Mouse (Mus musculus) forebrain, postnatal 0 days (tissue): ENCODE data around the gene Gm28305. TPM values are rescaled to one million over a fixed set of nuclear protein-coding genes. Genes with fewer than 3 reads are reported as not detected.

Experiments used
- ATAC-seq: fragments of 200-750 bp; cut with Nextera tagmentation; 2 replicates; pipeline ENCODE4 v1.8.0; 2017; ENCODE audit warnings: mild to moderate bottlenecking, moderate library complexity
- DNase-seq: peaks from one replicate; pipeline ENCODE4 v3.0.0-alpha.2; 2015
- H3K27ac ChIP-seq: fragments of 300-500 bp; sonication (generic); 2 replicates; pipeline ENCODE4 v1.5.1; 2014; ENCODE audit warnings: low read depth, mild to moderate bottlenecking, antibody characterized with exemption, low read length, moderate library complexity, mixed read lengths
- H3K27me3 ChIP-seq: fragments of 300-500 bp; sonication (generic); 2 replicates; pipeline ENCODE4 v1.6.1; 2014; ENCODE audit warnings: mild to moderate bottlenecking, low read length, mixed read lengths; ENCODE audit not compliant: insufficient read depth
- H3K36me3 ChIP-seq: fragments of 300-500 bp; sonication (generic); 2 replicates; pipeline ENCODE4 v1.6.1; 2014; ENCODE audit warnings: mild to moderate bottlenecking, moderate library complexity; ENCODE audit not compliant: insufficient read depth
- H3K4me1 ChIP-seq: fragments of 300-500 bp; sonication (generic); 2 replicates; pipeline ENCODE4 v1.6.1; 2014; ENCODE audit warnings: antibody characterized with exemption; ENCODE audit not compliant: insufficient read depth
- H3K4me2 ChIP-seq: fragments of 300-500 bp; sonication (generic); 2 replicates; pipeline ENCODE4 v1.6.1; 2014; ENCODE audit warnings: low read depth, mild to moderate bottlenecking, moderate library complexity
- H3K4me3 ChIP-seq: fragments of 300-500 bp; sonication (generic); 2 replicates; pipeline ENCODE4 v1.5.1; 2014; ENCODE audit warnings: low read depth, low read length, mixed read lengths
- H3K9ac ChIP-seq: fragments of 300-500 bp; sonication (generic); 2 replicates; pipeline ENCODE4 v1.6.1; 2014; ENCODE audit warnings: mild to moderate bottlenecking
- H3K9me3 ChIP-seq: fragments of 300-500 bp; sonication (generic); 2 replicates; pipeline ENCODE4 v1.6.1; 2016; ENCODE audit warnings: low read length
- CTCF ChIP-seq: sonication (generic); IDR thresholded peaks from 2 replicates; pipeline ENCODE4 v1.5.1; 2016; ENCODE audit warnings: antibody characterized with exemption, control low read depth, low read depth
- WGBS: fragments of 180-500 bp; shearing (Covaris S2); extraction: QIAGEN DNeasy Blood & Tissue Kit; methylation state at CpG from one replicate; pipeline ENCODE4 v1.1.7; 2014; 5-methylcytosine and 5-hydroxymethylcytosine counted together
- polyA plus RNA-seq: library from polyadenylated mRNA; unstranded; fragments of >200 nt; fragmentation: Nextera tagmentation; extraction: Ambion mirVana; gene quantifications from 2 replicates; pipeline ENCODE4 v1.2.1, GENCODE M21; 2015
- total RNA-seq: library from RNA; depleted of rRNA; stranded (reverse); fragments of >200 nt; gene quantifications from 2 replicates; pipeline ENCODE4 v1.2.3, GENCODE M21; 2014

The Gm28305 gene
- total and polyA plus RNA-seq, 2 experiments from 2014 or later, result not detected

DNA sequence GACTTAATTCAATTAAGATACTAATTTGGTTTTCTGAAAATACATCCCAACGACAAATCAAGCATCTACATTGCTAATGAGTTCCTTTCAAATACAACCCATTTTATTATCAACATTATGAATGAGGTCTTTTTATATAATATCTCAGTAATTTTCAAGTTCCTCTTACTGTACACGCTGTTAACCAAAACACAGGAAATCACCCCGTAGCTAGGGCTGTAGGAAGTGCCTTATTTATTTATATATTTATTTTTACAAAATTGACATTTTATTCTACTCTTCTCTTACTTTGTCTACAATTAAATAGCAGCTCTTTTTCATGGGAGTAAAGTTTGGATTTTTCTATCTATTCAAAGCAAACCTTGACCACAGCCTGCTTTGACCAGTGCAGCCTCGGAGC lies 720 bp upstream of the Gm28305 start:
- no peak overlapping the region for H3K4me2 ChIP-seq
- H3K4me1 ChIP-seq, result no peaks in the 10 kb centered on the region
- no peak for TF ChIP-seq CTCF
- H3K4me3 ChIP-seq, result no peak overlapping the region
- no peaks in the 10 kb centered on the region for H3K9me3 ChIP-seq
- H3K27ac ChIP-seq, result no peak overlapping the region
- no peak for DNase-seq
- 90% methylated on average over 4 of the region's 4 CpGs for WGBS
- no peak overlapping the region for H3K9ac ChIP-seq
- H3K36me3 ChIP-seq, result peaks cover 13% of the 10 kb centered on the region
- ATAC-seq, result no peak
- H3K27me3 ChIP-seq, result no peaks in the 10 kb centered on the region

DNA sequence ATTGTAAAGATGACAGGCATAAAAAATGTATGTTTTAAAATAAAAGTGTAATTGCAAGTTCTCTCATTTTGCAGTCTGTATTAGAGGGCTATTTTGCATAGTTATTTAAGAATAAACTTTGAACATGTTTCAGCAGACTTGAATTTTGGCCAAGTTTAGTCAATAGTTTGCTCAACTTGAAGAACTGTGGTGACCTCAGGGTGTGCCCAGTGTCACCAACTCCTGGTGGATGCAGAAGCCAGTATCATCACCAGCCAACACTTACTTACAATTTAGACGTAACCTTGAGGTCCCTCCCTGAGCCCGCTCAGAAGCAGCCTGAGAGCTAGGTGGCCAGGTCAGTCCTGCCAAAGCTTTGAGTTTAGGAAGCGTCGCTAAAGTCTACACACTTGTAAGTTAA lies 3.2 kb downstream of the Gm28305 start:
- H3K9ac ChIP-seq, result no peak overlapping the region

DNA sequence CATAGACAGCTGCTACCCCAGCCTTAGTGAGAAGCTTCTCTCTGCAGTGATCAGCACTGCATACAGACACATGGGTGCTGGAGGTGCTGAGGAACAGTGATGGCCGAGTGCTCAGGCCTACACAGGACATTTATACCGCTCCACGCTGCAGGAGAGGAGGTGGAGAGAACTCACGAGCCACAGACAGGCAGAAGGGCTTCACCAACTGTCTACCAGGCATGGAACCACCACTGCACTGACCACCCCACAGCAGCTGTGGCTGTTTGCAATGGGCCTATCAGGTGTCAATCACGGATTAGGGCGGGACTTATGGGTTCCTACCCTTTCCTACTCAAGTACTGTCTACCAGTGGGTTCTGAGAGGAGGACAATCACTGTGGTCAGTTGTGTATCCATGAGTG lies 10.6 kb downstream of the Gm28305 start:
- H3K36me3 ChIP-seq, result peaks cover 83% of the 10 kb centered on the region
- H3K9ac ChIP-seq, result no peak overlapping the region
- no peak for ATAC-seq
- H3K27ac ChIP-seq, result no peak overlapping the region
- no peak overlapping the region for H3K4me3 ChIP-seq
- WGBS, result 90% methylated on average over 6 of the region's 6 CpGs
- no peaks in the 10 kb centered on the region for H3K4me1 ChIP-seq
- H3K4me2 ChIP-seq, result no peak overlapping the region
- no peaks in the 10 kb centered on the region for H3K9me3 ChIP-seq
- DNase-seq, result no peak
- H3K27me3 ChIP-seq, result no peaks in the 10 kb centered on the region
- no peak for TF ChIP-seq CTCF

More for the DNA sequence above, 3.2 kb downstream of the Gm28305 start:
- DNase-seq (no peak), ATAC-seq (no peak)
- Histone ChIP-seq H3K4me1 (no peaks in the 10 kb centered on the region), H3K4me2 (no peak overlapping the region), H3K4me3 (no peak overlapping the region), H3K27me3 (no peaks in the 10 kb centered on the region), H3K36me3 (peaks cover 33% of the 10 kb centered on the region), H3K9me3 (no peaks in the 10 kb centered on the region), H3K27ac (no peak overlapping the region)
- WGBS, result 88% methylated on average over 4 of the region's 4 CpGs
- no peak for TF ChIP-seq CTCF

DNA sequence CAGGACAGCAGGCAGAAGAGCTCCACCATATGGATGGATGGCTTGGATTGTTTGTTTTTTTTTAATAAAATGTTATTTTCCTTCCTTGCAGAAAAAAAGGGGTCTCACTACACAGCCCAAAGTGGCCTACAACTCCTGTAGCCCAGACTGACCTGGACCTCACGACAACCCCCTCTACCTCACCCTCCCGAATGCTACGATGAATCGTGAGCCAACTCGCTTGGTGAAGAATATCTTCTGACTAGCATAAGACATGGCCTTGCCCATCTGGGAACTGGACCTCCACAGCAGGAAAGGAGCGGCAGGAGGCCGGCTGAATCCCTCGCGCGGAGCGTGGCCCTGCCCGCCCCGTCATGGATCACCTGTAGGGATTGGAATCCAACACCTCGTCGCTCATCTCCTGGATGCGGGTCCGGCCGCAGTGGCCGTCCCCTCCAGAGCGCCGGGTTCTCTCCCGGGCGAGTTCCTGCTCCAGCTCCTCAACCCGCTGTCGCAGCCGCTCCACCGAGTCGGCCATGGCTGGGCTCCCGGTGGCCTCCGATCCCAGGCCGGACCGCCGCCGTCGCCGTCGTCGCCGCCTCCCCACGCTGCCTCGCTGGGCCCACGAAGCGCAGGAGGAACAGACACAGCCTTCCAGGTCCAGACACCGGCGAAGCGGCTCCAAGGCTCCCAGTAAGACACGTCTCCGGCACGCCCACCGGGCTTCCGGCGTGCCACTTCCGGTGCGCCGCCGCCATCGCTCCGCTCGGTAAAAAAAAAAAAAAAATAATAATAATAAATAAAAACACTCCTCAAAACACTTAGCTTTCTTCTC lies 22.2 kb downstream of the Gm28305 start, which contains the start of gene Uba5:
Gene Uba5 (minus strand): TSS at position 705 of the 814 bp plus-strand sequence.
- H3K9ac ChIP-seq, result peak within 1 kb of the TSS; percentile 83
- no peak for DNase-seq
- H3K4me2 ChIP-seq, result peak within 1 kb of the TSS; percentile 88
- TF ChIP-seq CTCF, result no peak
- H3K9me3 ChIP-seq, result no peaks in the 10 kb centered on the region
- H3K36me3 ChIP-seq, result peaks cover 11% of the 10 kb centered on the region
- H3K4me3 ChIP-seq, result peak within 1 kb of the TSS; percentile 99
- peak; percentile 76 for ATAC-seq
- H3K27me3 ChIP-seq, result no peaks in the 10 kb centered on the region
- peaks cover 13% of the 10 kb centered on the region for H3K4me1 ChIP-seq
- WGBS, result 1% methylated on average over 59 of the region's 59 CpGs
- peak within 1 kb of the TSS; percentile 77 for H3K27ac ChIP-seq

DNA sequence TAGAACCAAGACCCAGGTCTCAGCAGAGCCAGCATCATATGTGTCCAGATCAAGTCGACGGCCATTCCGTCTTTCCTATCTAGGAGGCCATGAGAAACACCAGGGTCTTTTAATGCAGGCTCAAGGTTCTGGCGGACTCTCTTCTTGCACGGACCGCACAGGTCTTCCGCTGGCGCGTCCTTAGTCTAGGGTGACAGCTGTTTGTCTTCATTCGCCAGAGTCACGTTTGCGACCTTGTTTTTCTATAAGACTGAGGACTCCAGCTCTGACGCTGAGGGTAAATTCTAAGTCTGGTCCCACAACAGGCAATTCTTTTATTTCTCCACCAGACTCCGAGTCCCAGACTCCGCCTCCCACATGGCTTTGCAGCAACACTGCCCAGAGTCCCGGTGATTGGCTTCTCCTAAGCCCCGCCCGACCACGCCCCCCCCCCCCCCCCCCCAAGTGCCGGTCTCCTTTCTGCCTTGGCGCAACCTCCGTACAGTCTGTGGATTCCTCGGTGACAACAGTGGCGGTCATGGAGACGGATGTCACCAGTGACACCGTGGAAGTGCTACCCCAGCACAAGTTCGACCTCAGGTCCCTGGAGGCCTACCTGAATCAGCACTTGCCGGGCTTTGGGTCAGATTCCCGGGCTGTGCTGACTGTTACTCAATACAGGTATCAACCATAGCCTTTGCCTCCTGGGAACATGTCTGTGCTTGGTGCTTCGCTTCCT lies 22.9 kb downstream of the Gm28305 start, which contains the start of gene Acad11:
Gene Acad11 (plus strand): TSS at position 134 of the 718 bp plus-strand sequence.
- Histone ChIP-seq H3K9ac (peak within 1 kb of the TSS; percentile 83), H3K4me2 (peak within 1 kb of the TSS; percentile 88), H3K4me1 (peaks cover 13% of the 10 kb centered on the region), H3K4me3 (peak within 1 kb of the TSS; percentile 99), H3K36me3 (peaks cover 3% of the 10 kb centered on the region; the same call in 1 of the 2 replicates), H3K9me3 (no peaks in the 10 kb centered on the region), H3K27ac (peak within 1 kb of the TSS; percentile 77), H3K27me3 (no peaks in the 10 kb centered on the region)
- no peak for TF ChIP-seq CTCF
- WGBS, result under 1% methylated on average over 28 of the region's 30 CpGs
- DNase-seq (peak; percentile 97), ATAC-seq (peak; percentile 97)

DNA sequence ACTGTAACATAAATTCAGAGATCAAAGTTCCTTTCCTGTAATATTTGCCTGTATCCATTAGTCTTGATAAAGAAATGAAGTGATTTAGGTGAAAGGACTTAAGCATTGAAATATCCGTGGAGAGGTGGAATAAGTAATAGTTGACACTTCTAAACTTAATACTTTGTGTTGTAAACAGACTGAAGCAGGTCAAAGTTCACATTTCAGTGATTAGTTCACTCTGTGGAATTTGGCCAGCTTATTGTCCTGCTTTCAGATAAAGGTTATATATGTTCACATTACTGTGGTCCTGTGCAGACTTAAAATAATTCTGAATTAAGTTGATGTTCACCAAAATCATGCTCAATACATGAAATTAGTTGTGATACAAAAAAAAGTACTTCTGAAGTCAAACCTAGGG lies 24.1 kb downstream of the Gm28305 start:
- H3K4me3 ChIP-seq, result no peak overlapping the region
- H3K27me3 ChIP-seq, result no peaks in the 10 kb centered on the region
- H3K27ac ChIP-seq, result no peak overlapping the region
- no peak overlapping the region for H3K4me2 ChIP-seq
- ATAC-seq (no peak), DNase-seq (no peak)
- no peaks in the 10 kb centered on the region for H3K9me3 ChIP-seq
- no peak for TF ChIP-seq CTCF
- no peak overlapping the region for H3K9ac ChIP-seq
- peaks cover 13% of the 10 kb centered on the region for H3K4me1 ChIP-seq
- peaks cover 3% of the 10 kb centered on the region; the same call in 1 of the 2 replicates for H3K36me3 ChIP-seq
- WGBS, result 30% methylated on average over 1 of the region's 1 CpGs

DNA sequence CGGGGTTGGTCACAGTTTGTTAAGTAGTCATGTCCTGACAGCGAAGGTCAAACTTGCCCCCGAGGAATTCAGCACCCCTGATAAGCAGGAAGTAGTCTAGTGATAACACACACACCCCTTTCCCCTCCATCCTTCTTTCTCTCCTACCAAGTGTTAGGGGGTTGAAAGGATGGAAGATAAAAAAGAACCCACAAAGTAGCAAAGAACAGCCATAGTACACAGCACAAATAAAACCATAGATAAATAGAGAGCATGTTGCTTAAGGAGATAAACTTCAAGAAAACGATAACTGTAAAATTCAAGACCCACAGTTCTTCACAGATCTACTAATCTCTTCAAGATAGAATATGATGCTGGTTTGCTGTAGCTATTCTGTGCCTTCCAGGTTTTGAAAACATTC lies 29.8 kb downstream of the Gm28305 start:
- no peaks in the 10 kb centered on the region for H3K36me3 ChIP-seq
- no peak overlapping the region for H3K4me3 ChIP-seq
- no peaks in the 10 kb centered on the region for H3K27me3 ChIP-seq
- DNase-seq (no peak), ATAC-seq (no peak)
- no peak overlapping the region for H3K27ac ChIP-seq
- H3K4me2 ChIP-seq, result no peak overlapping the region
- H3K4me1 ChIP-seq, result no peaks in the 10 kb centered on the region
- WGBS, result 91% methylated on average over 4 of the region's 4 CpGs
- no peak for TF ChIP-seq CTCF
- H3K9ac ChIP-seq, result no peak overlapping the region
- no peaks in the 10 kb centered on the region for H3K9me3 ChIP-seq
